Mouse (Mus musculus) MEL (cell line): Measurements from ENCODE around the gene Srgap3.

Experiments
- BHLHE40 ChIP-seq: IDR thresholded peaks from 2 replicates; pipeline ENCODE4 v1.6.1; 2012; ENCODE audit warnings: low read depth, mild to moderate bottlenecking, inconsistent platforms, low read length, improper control_type of control experiment, borderline replicate concordance
- CTCF ChIP-seq, 3 experiments: IDR thresholded peaks in 2 of 3; conservative IDR thresholded peaks in 1 of 3; 2 replicates each; pipeline ENCODE4 v1.5.1; 2011 to 2012; ENCODE audit warnings: low read length in 3 of 3, low read depth in 2 of 3, mild to moderate bottlenecking in 2 of 3, improper control_type of control experiment in 1 of 3, inconsistent platforms in 1 of 3, mixed read lengths in 1 of 3, moderate library complexity in 1 of 3; ENCODE audit not compliant: control insufficient read depth in 1 of 3, insufficient read depth in 1 of 3, poor library complexity in 1 of 3, severe bottlenecking in 1 of 3
- EP300 ChIP-seq, 2 experiments: IDR thresholded peaks; 2 replicates each; pipeline ENCODE4 v1.6.1; 2011; ENCODE audit warnings: improper control_type of control experiment in 2 of 2, low read length in 2 of 2, low read depth in 1 of 2, mild to moderate bottlenecking in 1 of 2
- GABPA ChIP-seq: IDR thresholded peaks from 2 replicates; pipeline ENCODE4 v1.6.1; 2012; ENCODE audit warnings: low read depth, mild to moderate bottlenecking, inconsistent platforms, low read length, improper control_type of control experiment, moderate library complexity
- GATA1 ChIP-seq: IDR thresholded peaks from 2 replicates; pipeline ENCODE4 v1.6.1; 2011; ENCODE audit warnings: low read depth, low read length, improper control_type of control experiment
- MAX ChIP-seq: IDR thresholded peaks from 2 replicates; pipeline ENCODE4 v1.6.1; 2011; ENCODE audit warnings: low read length, improper control_type of control experiment
- NELFE ChIP-seq: IDR thresholded peaks from 2 replicates; pipeline ENCODE4 v1.6.1; 2011; ENCODE audit warnings: low read depth, low read length, improper control_type of control experiment
- POLR2A ChIP-seq, 2 experiments: IDR thresholded peaks; 2 replicates each; pipeline ENCODE4 v1.6.1; 2011 to 2012; ENCODE audit warnings: low read length in 2 of 2, mild to moderate bottlenecking in 2 of 2, control low read depth in 1 of 2, improper control_type of control experiment in 1 of 2, low read depth in 1 of 2, moderate library complexity in 1 of 2; ENCODE audit not compliant: control insufficient read depth in 1 of 2, insufficient read depth in 1 of 2, poor library complexity in 1 of 2
- ZKSCAN1 ChIP-seq: IDR thresholded peaks from 2 replicates; pipeline ENCODE4 v1.6.1; 2012; ENCODE audit warnings: low read depth, mild to moderate bottlenecking, inconsistent platforms, low read length, improper control_type of control experiment, moderate library complexity
- ZMIZ1 ChIP-seq: IDR thresholded peaks from 2 replicates; pipeline ENCODE4 v1.6.1; 2012; ENCODE audit warnings: low read depth, mild to moderate bottlenecking, inconsistent platforms, low read length, improper control_type of control experiment, moderate library complexity

DNA sequence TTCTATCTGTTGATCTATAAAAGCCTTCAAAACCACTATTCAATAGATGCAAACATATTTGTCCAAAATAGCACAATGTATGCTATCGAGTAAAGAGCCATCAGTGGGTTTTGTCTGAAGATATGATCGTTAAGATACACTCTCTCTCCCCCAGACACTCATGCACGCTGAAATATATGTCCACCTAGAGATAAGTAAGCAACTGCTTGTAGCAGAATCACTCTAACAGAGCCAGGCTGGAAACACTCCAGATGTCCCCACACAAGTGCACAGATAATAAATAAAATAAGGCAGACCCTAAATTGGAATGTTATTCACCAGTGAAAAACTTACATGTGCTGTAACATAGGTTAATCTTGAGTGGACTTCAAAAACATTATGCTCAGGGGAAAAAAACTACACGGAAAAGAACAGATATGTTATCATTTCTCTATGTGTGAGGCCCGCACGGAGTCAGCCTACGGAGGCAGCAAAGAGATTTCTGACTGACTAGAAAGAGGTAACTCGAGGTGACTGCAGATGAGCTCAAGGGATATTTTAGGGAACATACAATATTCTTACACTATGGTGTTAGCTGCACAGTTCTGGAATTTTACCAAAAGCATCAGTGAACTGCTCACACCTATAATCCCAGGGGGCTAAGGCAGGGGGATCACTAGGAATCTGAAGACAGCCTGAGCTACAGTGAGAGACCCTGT lies 39.0 kb downstream of the Srgap3 start:
- TF ChIP-seq GABPA: no peak
- TF ChIP-seq CTCF (IDR thresholded peaks at IDR 0.05 in 2 of 3, conservative IDR thresholded peaks at IDR 0.05 in 1 of 3; ENCODE audit: control insufficient read depth in 1 of 3, insufficient read depth in 1 of 3, low read depth in 2 of 3, low read length in 3 of 3, poor library complexity in 1 of 3, severe bottlenecking in 1 of 3): no peak
- no peak for TF ChIP-seq GATA1
- TF ChIP-seq EP300 (IDR thresholded peaks at IDR 0.05; ENCODE audit: low read depth in 1 of 2, low read length in 2 of 2): no peak
- no peak for TF ChIP-seq MAX
- TF ChIP-seq BHLHE40: no peak
- no peak for TF ChIP-seq ZKSCAN1
- TF ChIP-seq NELFE: no peak
- no peak for TF ChIP-seq ZMIZ1
- no peak for TF ChIP-seq POLR2A (IDR thresholded peaks at IDR 0.05; ENCODE audit: control insufficient read depth in 1 of 2, insufficient read depth in 1 of 2, low read depth in 1 of 2, low read length in 2 of 2, poor library complexity in 1 of 2)
